Mouse (Mus musculus) left cerebral cortex, postnatal 36 days (tissue): ENCODE results near the gene Baiap2l1. TPM values are rescaled to one million over a fixed set of nuclear protein-coding genes. Genes with fewer than 3 reads are reported as not detected.

ENCODE experiments used
- DNase-seq, 2 experiments: peaks; one replicate each; pipeline ENCODE4 v3.0.0; 2021 to 2022; ENCODE audit warnings: low spot score in 2 of 2, mixed read lengths in 1 of 2
- intact Hi-C: fragments of 180-260 bp; cut with DNase I; formaldehyde crosslinking; loops from one replicate; pipeline ENCODE4 v1.15.1; 2025
- total RNA-seq, 2 experiments: library from RNA; stranded (reverse); gene quantifications; 2 replicates each; pipeline ENCODE4 v1.2.3; 2021

The Baiap2l1 gene
- total RNA-seq, 2 experiments from 2014 or later, result 0.37 to 0.61 TPM

DNA sequence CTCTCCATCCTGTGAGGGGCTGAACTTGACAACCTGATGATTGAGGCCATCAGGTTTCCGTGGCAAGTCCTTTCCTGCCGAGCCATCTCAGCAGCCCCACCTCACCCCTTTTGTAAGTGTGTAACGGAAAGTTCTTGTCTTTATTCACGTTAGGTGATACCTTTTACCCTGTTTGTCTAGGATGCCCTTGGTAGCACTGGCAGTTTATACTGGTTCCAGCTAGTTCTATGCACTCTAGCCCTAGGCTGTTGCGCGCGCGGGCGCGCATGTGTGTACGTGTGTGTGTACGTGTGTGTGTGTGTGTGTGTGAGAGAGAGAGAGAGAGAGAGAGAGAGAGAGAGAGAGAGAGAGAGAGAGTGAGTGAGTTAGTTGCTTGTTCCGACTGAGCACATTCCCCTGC lies 94.4 kb downstream of the Baiap2l1 start:
- intact Hi-C loops, result no loop called here
- DNase-seq, result no peak

DNA sequence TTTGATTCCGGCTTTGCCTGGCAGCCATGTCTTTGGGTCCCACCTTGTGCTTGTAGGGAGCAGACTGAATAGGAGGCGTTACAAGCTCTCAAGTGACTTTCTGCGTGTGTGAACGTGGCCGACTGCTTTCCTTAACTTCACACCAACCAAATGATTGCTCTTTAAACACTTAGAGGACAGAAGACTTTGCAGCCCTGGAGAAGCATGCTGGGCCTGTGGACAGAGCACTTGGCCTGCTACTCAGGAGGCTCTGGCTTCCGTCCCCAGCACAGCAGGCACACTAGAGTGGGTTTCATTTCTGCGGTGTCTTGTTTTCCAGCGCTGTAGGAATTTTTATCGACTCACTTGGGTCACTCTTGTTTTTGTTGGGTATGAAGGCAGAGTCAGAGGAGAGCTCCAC lies 94.8 kb downstream of the Baiap2l1 start:
- no peak for DNase-seq
- intact Hi-C loops, result no loop called here

DNA sequence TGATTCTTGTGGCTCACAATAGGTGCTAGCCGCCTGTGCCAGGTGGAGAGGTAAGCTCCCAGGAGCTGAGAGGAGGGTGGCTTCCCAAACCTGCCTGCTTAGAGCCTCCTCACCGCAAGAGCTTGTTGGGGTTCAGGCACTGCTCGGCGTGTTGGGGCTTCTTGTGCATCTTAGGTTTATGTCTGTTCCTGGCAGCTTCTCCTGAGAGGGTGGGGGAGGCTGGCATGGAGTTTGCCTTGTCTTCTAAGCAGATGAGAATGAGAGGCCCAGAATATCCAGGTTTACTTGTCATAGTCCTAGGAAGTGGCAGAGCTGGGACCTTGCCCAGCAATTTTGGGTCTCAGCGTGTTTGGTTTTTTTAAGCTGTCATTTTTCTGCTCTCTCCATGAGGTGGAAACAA lies 96.1 kb downstream of the Baiap2l1 start:
- intact Hi-C loops, result no loop called here
- peak in 1 of 2 experiments; percentile 38 for DNase-seq

DNA sequence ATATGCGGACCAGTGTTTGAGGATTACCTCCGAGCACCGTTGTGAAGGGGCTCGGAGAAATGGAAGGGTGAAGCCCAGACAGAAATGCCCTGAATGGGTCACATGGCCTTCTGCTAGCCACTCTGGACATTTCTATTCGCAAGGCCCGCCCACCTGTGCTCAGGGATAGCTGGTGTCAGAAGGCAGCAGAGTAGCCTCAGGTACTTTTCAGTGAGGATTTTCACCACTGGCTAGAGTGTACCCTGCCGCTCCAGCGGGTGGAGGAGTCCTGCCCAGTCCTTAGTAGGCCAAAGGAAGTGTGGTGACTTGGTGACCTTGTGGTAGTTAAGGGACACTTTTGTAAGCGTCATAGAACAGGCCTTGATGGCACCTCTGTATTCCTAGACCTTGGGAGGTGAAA lies 96.6 kb downstream of the Baiap2l1 start:
- intact Hi-C loops, result no loop called here
- DNase-seq, result no peak

DNA sequence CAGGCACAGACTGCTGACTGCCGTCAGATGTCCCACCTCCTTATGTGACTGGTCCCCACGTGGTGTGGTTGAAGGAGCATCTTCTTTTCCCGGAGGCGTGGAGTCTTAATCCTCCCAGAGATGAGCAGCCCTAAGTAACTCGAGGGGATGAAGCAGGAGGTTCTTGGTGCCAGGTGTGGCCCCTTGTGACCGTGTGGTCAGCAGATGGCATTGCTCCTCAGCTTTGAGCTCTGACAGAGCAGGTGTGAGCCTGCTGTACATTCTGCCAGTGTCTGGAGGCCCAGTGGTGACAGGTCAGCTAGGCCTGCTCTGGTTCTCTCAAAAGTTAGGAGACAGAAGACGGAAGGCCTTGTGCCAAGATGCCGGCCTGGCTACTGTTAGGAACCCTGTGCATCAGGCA lies 97.4 kb downstream of the Baiap2l1 start:
- no peak for DNase-seq
- intact Hi-C loops, result no loop called here

DNA sequence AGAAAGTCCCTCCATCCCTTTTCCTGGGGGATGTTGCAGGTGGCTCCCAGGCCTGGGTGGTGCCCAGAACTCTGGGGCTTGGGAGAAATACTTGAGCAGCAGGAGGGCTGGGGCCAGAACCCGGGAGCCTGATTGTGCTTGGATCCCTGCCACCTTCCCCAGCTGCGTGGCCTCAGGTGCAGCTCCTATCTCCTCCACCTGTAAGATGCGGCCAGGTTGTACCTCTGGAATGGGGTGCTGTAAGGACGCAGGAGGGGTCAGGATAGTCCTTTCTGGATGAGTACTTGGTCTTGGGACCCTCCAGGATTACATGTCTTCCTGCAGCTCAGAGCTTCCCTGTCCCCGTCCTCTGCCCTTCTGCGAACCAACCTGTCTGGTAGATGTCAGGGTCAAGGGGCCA lies 98.7 kb downstream of the Baiap2l1 start:
- intact Hi-C loops, result loop anchor here (5.0 kb wide), 1 partner anchor 37 kb away; the partner anchor contains the start of gene Tecpr1
- no peak for DNase-seq

DNA sequence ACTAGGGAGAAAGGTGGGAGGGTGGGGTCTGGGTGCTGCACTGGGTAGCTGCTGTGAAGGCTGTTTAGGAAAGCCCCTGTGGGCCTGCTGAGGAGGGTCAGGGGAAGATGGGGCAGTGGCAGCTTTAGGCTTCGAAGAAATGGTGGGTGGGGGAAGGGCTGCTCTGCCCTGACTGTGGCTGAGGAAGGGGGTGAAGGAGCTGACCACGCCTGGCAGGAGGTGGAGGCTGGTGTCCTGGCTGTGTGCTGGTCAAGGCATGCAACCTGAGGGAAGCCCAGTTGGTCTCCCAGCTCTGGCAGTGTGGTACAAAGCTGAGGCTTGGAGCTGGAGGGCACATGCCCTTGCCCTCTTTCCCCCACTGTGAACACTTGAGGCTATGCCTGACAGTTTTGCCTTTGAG lies 99.2 kb downstream of the Baiap2l1 start:
- no peak for DNase-seq
- intact Hi-C loops, result loop anchor here (5.0 kb wide), 1 partner anchor 36 kb away; the partner anchor contains the start of gene Tecpr1

DNA sequence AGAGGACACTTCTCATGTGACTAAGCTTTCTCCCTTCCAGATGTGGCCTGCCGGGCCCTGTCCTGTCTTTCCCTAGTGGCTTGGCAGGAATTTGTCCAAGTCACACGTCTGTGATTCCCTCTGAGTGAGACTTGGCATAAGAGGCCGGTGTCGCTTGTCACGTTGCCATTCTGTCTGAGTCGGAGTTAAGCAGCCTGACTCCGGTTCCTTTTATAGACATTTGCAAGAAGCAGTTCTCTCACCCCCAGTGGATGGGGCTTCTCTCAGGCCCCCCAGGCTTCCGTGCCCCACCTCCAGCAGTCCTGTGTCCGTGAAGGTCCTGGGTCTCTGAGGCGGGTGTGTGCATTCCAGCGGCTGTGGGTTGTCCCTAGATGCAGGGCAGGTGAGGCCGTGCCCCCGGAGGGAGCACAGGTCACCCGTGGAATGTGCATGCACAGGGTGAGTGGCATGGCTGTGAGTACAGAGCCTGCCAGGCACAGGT lies 99.7 kb downstream of the Baiap2l1 start:
- no peak for DNase-seq
- intact Hi-C loops, result loop anchor here (5.0 kb wide), 1 partner anchor 36 kb away; the partner anchor contains the start of gene Tecpr1

DNA sequence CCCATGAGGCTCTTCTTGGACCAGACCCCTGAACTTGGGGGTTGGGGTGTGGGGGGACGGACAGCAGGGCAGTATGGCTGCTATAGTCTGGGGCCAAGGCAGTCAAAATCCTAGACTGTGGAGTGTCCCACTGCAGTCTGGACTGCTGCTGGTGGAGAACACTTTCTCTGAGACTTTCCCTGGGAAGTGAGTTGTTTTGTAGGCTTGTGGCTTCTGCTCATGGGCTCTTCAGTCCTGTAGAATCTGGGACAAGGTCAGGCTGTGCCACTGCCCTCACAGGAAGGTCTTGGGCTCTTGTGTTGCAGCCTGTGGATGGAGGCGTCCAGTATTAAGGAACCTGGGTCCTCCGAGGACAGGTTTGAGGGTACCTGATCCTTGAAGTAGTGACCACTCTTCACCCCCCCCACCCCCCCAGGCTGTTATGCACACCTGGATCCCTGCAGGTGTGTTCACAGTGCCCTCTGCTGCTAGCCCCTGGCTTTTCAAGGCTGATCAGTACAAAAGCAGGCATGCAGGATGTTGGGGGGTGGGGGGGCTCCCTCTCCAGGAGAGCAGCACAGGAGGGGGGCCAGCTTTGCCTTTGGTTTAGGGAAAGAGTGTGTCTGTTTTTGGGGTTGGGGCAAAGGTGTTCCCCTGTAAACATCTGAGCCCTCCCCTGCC lies 100.3 kb downstream of the Baiap2l1 start:
- intact Hi-C loops, result loop anchor here (5.0 kb wide), 1 partner anchor 35 kb away; the partner anchor contains the start of gene Tecpr1
- DNase-seq, result no peak

DNA sequence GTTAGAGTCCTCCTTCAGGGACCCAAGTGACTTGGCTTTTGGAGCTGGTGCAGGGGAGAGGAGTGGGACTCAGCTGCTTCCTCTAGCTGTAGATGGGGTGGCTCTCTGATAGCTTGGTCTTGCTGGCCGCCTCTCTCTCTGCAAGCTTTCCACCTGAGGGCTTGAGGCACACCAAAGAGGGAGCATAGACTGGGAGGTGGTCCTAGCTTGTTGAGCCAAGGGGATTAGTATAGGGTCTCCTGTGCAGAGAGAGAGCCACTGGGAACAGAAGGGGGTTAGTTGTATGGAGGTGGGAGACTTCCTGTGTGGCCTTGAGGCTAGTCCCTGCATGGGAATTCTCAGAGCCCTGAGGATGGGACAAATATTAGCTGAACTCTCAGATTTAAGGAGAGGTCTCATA lies 101.0 kb downstream of the Baiap2l1 start:
- no peak for DNase-seq
- intact Hi-C loops, result loop anchor here (5.0 kb wide), 1 partner anchor 35 kb away; the partner anchor contains the start of gene Tecpr1

DNA sequence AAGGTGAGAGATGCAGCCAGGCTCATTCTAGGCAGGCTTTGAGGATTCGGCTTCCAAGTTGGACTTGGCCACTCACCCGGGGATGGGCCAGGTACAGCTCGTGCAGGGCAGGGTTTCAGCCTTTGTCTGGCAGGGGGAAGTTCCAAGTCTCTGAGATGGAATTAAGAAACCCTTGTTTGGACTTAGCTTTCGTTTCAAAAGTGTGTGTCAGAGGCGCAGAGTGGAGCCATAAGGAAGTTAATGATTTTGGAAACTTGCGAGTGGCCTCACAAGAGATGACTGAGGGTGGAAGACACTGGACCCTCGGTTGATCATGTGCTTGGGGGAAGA lies 101.4 kb downstream of the Baiap2l1 start:
- DNase-seq, result no peak
- intact Hi-C loops, result loop anchor here (5.0 kb wide), 1 partner anchor 34 kb away; the partner anchor contains the start of gene Tecpr1

DNA sequence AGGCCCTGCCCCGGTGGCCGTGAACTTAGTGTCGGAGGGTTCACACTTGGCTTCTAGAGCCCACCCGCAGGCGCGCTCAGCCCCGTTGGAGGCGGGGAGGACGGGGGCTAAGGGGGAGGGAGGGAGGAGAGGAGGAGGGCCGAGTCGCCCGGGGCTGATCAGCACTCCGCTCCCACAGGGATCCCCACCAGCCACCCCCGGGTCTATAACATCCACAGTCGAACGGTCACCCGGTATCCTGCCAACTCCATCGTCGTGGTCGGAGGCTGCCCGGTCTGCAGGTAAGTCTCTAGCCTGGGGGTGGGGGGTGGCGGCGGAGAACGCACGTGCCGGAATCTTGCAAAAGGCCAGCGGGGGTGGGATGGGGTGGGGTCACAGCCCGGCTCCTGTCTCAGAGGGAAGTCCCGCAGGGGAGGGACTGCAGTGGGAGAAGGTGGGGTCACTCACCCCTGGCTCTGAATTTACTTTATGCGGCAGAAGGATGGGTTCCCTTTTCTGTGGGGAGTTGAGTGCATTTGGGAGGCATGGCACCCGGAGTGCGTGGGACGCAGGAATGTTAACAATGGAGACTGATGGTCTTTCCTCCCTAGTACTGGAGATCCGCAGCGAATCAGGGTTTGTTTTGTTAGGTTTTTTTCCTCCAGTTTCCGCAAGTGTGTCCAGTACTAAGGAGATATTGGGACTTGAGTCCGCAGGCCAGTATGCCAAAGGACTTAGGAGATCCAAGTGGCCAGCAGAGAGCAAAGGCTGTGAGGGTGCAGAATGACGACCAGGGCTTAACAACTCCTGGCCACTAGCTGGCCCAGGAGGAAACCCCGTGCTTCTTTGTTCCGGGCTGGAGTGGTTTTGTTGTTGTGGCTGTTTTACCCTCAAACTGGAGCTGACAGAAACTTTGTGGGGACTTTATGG lies 102.0 kb downstream of the Baiap2l1 start:
- intact Hi-C loops, result loop anchor here (5.0 kb wide), 1 partner anchor 34 kb away; the partner anchor contains the start of gene Tecpr1
- peak; percentile 48 to 50 for DNase-seq

DNA sequence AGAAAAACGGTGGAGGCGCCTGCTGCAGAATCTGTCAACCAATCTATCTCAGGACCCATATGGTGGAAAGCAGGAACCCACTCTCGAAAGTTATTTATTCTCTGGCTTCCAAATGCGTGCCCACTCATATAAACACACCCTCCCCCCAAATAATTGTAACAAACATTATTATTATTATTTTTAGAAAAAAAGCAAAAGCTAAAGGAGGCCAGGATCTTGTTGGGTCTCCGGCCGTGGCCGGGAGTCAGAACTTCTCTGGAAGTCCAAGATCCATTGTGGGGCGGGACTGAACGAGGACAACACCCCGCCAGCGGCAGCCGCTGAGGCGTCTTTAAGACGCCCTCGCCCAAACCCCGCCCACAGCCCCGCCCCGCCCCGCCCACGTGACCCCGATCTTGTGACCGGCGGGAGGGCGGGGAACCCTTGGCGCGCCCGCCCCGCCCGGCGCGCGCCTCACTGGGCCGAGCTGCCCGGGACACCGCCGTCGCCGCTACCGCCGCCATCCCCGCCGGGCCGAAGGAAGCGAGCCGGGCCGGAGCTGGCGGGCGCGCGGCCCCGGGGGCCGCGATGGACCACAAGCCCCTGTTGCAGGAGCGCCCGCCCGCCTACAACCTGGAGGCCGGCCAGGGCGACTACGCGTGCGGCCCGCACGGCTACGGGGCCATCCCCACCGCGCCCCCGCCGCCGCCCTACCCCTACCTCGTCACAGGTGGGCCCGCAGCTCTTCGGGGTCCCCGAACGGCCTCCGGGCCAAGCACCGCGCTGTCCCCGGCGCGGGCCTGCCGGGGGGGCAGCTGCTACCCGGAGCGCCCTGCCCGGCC lies 102.9 kb downstream of the Baiap2l1 start:
- intact Hi-C loops, result loop anchor here (5.0 kb wide), 1 partner anchor 33 kb away; the partner anchor contains the start of gene Tecpr1
- peak; percentile 79 to 87 for DNase-seq

DNA sequence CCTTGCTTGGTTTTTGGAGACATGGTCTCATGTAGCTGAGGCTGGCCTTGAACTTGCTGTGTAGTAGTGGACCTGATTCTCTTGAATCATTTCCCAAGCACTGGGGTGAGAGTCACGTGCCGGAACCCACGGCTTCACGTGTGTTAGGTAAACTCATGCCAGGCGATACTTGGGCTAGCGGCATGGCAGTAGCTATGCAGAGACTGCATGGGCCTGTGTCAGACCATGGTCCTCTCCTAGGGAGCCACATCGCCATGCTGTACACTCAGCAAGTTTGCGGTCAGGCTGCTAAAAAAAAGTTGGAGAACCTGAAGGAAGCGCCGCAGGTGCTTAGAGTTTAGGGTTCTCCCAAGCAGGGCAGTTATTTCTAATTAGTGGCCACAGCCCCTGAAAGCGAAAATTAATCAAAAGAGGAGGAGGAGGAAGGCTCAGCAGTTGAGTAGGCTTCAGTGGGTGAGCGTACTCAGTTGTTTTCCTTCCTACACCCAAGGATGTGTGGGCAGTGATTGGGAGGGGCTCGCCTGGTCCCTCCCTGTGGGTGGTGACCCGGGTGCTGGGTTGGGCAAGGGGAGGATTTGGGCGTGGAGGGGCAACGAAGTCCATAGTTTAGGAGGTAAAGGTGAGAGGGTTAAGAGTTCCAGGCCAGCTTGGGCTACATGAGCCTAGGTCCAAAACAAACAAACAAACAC lies 103.6 kb downstream of the Baiap2l1 start:
- intact Hi-C loops, result no loop called here

DNA sequence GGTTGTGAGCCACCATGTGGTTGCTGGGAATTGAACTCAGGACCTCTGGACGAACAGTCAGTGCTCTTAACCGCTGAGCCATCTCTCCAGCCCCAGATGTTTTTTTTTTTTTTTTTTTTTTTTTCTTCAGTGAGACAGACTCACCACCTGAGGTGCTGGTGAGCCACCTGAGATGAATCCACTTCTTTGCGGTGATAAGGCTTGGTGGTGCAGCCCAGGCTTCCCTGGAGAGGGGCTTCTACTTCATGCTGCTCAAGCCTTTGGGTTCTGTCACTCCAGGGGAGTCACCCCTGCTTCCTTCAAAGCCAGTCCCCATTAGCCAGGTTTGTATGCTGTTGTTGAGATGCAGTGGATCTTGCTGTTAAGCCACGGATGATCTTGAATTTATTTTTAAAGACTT lies 104.7 kb downstream of the Baiap2l1 start:
- no peak for DNase-seq
- intact Hi-C loops, result no loop called here

More for the DNA sequence above, 103.6 kb downstream of the Baiap2l1 start:
- DNase-seq, result no peak

DNA sequence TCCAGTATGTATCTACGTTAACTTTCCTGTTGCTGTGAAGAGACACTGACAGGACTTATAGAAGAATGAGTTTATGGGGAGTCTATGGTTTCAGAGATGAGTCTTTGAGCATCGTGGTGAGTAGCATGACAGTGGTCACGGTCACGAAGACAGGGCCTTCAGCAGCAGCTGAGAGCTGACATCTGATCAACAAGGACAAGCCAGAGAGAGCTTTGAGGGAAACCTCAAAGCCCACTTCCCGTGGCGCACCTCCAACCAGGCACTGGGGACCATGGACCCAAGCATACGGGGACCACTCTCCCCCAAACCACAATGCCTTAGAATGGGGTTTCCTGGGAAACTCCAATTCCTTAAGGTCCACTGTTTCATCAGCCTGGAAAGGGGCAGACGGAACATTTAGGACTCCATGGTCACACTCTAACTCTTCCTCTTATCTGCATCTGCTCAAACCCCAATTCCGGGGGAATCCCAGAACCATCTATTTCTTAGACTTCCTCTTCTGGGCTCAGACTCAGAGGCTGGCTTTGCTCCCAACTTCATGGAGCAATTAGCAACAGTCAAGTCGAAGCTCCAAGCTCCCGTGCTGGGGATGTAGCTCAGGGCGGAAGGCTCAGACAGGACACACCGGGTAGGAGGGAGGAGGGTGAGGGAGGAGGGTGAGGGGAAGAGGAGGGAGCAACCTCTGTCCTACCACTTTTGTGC lies 105.9 kb downstream of the Baiap2l1 start:
- intact Hi-C loops, result no loop called here

DNA sequence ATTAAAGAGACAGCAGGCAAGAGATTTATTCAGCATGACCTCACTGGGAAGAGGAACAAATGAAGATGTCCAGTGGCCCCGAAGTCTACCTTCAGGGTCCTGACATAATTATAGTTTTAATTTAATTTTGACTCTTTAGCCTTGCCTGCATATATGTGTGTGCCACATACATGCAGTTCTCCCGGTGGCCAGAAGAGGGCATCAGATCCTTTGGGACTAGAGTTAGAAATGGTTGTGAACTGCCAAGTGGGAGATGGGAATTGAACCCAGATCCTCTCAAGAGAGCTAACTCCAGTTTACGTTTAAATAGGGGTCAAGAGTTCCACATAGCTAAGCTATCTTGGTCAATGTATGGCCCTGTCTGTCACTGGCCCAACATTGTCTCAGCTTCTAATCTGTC lies 108.0 kb downstream of the Baiap2l1 start:
- intact Hi-C loops, result no loop called here
- DNase-seq, result no peak

More for the DNA sequence above, 105.9 kb downstream of the Baiap2l1 start:
- DNase-seq, result no peak

DNA sequence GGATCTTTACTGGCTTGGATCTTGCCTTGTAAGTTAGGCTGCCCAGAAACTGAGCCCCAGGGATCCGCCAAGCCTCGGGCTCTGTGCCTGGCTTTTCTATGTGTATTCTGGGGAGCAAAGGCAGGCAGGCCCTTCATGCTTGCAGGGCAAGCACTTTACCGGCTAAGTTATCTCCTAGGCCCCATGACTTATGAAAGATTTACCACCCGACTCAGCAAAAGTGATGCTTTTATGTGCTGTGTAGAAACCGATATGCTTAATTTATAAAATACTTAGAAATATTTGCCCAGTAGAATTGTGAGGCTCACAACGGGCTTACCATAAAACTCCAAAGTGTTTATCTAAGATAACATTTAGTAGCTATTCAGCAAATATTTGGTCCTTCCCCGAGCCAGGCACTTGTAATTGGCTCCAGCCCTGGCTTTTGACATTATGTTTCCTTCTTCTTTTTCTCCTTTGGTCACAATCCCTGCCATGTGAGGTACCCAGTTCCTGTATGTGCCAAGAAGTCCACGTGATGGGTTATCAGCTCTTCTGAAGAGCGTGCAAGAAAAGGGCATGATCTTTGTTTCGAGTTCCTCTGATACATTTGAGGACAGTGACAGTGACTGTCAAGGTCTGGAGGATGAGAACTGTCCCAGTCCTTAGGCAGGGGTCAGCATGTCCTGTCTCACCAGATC lies 109.9 kb downstream of the Baiap2l1 start:
- intact Hi-C loops, result no loop called here
- no peak for DNase-seq
